Mouse (Mus musculus): ENCODE results near the gene Zfp949.

- TF ChIP-seq CTCF (IDR thresholded peaks at IDR 0.05; ENCODE audit: extremely low read depth, insufficient read depth, insufficient read length, insufficient replicate concordance) = no peak
- TF ChIP-seq POLR2A (IDR thresholded peaks at IDR 0.05; ENCODE audit: low read depth, low read length) = no peak
These were observed 1.2 kb upstream of the Zfp949 start for GRCm38 (mm10) chr9:88546657-88547056.
